Mouse (Mus musculus) olfactory bulb, adult 2 months (tissue): ENCODE data around the gene Fip1l1. TPM values are rescaled to one million over a fixed set of nuclear protein-coding genes. Genes with fewer than 3 reads are reported as not detected.

ENCODE experiments used
- H3K27ac ChIP-seq: fragments of 200-500 bp; 2 replicates; pipeline ENCODE4 v1.5.1; 2012; ENCODE audit warnings: low read depth, low read length; ENCODE audit not compliant: insufficient read depth
- H3K4me1 ChIP-seq: fragments of 200-500 bp; 2 replicates; pipeline ENCODE4 v1.6.1; 2012; ENCODE audit warnings: low read length; ENCODE audit not compliant: control insufficient read depth, insufficient read depth
- H3K4me3 ChIP-seq: fragments of 200-500 bp; 2 replicates; pipeline ENCODE4 v1.5.1; 2012; ENCODE audit warnings: mild to moderate bottlenecking, low read depth, low read length, moderate library complexity; ENCODE audit not compliant: insufficient read depth
- CTCF ChIP-seq: fragments of 200-500 bp; IDR thresholded peaks from 2 replicates; pipeline ENCODE4 v1.5.1; 2012; ENCODE audit warnings: low read depth, mild to moderate bottlenecking, low read length, moderate library complexity; ENCODE audit not compliant: insufficient read depth
- POLR2A ChIP-seq: fragments of 200-500 bp; IDR thresholded peaks from 2 replicates; pipeline ENCODE4 v1.6.1; 2012; ENCODE audit warnings: mild to moderate bottlenecking, low read depth, low read length, moderate library complexity; ENCODE audit not compliant: insufficient read depth
- WGBS: fragments of 180-500 bp; shearing (Covaris S2); methylation state at CpG from one replicate; pipeline ENCODE4 v1.1.7; 2018; 5-methylcytosine and 5-hydroxymethylcytosine counted together
- polyA plus RNA-seq: library from polyadenylated mRNA; stranded (reverse); fragments of >200 nt; gene quantifications from 2 replicates; pipeline ENCODE4 v1.2.4, GENCODE M21; 2012; ENCODE audit warnings: low replicate concordance; ENCODE audit not compliant: missing spikeins, insufficient read depth, insufficient read length

Gene Fip1l1
- polyA plus RNA-seq, 1 experiment: not detected

- 82% methylated on average over 2 of the region's 2 CpGs for WGBS
- Histone ChIP-seq H3K4me3 (no peak overlapping the region), H3K4me1 (peaks cover 5% of the 10 kb centered on the region), H3K27ac (no peak overlapping the region)
- TF ChIP-seq POLR2A: no peak
- no peak for TF ChIP-seq CTCF
Observed at GRCm38 (mm10) chr5:74642291-74642690, 107.0 kb downstream of the Fip1l1 start.

- WGBS: 85% methylated on average over 5 of the region's 6 CpGs
- Histone ChIP-seq H3K4me3 (no peak overlapping the region), H3K27ac (no peak overlapping the region), H3K4me1 (no peaks in the 10 kb centered on the region)
- TF ChIP-seq CTCF: no peak
- no peak for TF ChIP-seq POLR2A
Observed at GRCm38 (mm10) chr5:74647584-74647984, 112.3 kb downstream of the Fip1l1 start.

DNA sequence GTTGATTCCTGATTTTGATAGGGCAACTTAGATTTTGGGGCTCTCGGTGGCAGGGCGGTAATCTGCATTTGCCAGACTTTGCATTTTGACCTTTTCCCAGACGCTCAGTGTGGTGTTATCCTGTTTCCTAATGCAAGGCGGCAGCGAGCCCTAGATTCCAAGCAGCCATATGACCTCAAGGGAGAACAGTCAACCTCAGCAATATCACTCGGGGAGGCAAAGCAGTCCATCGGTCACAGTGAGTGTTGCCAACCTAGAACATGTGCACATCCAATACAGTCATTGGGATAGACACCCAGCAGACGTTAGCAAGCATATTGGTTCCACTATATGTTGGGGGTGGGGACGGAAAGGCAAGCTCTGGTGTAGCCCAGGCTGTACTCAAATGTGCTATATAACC is 113.0 kb downstream of the Fip1l1 start:
- Histone ChIP-seq H3K4me1 (no peaks in the 10 kb centered on the region), H3K27ac (no peak overlapping the region), H3K4me3 (no peak overlapping the region)
- no peak for TF ChIP-seq POLR2A
- no peak for TF ChIP-seq CTCF
- 85% methylated on average over 9 of the region's 9 CpGs for WGBS

Other genes with a start within 250 kb of the Fip1l1 start
- gene Scfd2, start 3.7 kb upstream of the Fip1l1 start, polyA plus RNA-seq: not detected in 2 replicates
- gene Lnx1, start 167.5 kb downstream of the Fip1l1 start, polyA plus RNA-seq: not detected in 2 replicates